Mouse (Mus musculus) left cerebral cortex, adult 8-10 months (tissue): Measurements from ENCODE around the gene Pakap. TPM values are rescaled to one million over a fixed set of nuclear protein-coding genes. Genes with fewer than 3 reads are reported as not detected.

Experiments
- DNase-seq, 2 experiments: peaks; one replicate each; pipeline ENCODE4 v3.0.0; 2022; ENCODE audit warnings: low spot score in 2 of 2
- total RNA-seq, 4 experiments: library from RNA; stranded (reverse); gene quantifications; 2 replicates each; pipeline ENCODE4 v1.2.4; 2022

The Pakap gene
- total RNA-seq, 4 experiments from 2014 or later = 19.2 to 22.2 (median 20.2) TPM

- DNase-seq = no peak
Observed at GRCm38 (mm10) chr4:57833060-57833459, 265.1 kb downstream of the Pakap start.

DNA sequence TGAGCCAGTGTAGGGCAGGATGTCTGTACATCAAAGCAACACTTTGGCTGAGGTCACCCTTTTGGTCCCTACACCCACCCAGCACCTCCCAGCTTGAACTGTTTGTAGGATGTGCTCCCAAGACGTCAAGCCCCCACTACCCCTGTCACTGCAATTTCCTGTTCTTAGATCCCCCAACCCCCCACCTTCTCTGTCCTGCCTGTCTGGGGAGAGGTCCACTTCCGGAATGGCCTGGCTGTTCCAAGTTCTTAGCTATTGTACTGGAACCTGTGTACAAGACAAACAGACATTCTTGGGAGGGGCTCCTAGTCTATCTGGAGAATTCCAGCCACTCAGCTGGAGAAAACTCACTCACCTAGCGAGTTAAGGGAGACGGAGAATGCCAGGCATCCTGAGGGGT, 266.2 kb downstream of the Pakap start:
- DNase-seq = no peak

DNA sequence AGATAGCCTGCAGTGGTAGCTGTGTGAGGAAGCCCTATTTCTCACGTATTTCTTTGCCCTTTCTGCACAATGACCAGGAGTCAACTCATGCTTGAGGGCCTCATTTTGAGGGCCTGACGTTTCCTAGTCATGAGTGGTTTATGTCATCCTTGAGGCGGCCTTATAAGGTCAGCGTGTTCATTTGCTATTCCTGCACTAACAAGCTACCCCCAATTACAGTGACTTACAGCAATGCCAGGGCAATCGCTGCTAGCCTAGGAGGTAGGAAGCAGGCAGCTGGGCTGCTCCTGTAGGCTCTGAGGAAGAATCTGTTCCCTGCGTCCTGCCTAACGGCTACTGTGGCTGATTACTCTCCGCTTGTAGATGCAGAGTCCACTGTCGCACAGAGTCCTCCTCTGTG, 269.1 kb downstream of the Pakap start:
- no peak for DNase-seq

DNA sequence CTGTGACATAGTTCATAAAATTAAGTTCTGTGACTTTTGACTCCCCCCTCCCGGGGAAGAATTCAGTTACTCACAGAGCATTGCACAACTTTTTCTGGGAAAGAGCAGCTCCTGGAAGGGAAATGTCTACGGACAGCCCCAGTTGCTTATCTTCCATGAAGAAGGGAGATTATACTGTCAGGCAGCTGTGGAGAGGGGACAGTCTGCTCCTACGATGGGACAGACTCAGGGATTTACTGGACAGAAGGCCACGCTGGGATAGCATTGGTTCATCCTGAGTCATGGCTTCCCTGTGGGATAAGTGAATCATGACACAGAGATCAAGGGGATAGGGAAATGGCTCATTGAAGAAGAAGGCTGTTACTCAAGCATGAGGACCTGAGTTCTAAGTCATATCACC, 271.4 kb downstream of the Pakap start:
- DNase-seq = no peak

GRCm38 (mm10) chr4:57841911-57842310, 273.9 kb downstream of the Pakap start:
- DNase-seq = no peak

DNA sequence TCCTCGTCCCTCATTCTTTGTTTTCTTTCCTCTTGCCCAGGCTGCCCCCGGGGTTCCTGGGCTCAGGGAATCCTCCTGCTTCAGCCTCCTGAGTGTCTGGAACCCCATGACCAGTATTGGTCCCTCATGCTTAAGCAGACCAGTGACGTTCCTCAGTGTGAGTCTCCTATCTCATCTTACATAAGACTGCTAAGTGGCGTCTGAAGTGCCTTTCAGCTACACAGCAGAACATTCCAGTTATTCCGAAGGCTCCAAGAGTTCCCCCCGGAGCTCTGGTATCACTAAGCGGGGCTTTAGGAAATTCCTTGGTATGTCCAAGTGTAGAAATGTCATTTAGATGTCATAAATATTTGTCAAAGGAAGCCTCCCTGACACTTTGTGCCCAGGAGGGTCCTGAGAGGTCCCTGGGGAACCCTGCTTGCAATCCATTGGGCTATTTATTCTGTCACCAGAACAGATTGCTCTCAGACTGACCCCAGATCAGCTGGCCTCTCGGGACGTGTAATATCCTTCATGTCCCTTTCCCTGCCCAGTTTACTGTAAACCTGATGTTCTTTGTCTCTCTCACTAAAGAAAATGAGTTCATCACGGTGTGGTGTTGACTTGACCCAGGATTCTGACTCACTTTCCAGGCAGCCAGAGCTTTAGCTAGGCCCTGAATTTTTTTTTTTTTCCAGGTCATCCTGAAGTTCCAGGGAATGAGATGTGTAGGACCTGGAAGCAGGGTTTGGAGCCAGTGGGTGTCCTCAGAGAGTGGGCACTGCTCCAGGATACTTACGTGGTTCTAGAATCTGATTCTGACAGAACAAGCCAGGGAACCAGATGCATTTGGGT, 274.7 kb downstream of the Pakap start:
- DNase-seq = no peak

DNA sequence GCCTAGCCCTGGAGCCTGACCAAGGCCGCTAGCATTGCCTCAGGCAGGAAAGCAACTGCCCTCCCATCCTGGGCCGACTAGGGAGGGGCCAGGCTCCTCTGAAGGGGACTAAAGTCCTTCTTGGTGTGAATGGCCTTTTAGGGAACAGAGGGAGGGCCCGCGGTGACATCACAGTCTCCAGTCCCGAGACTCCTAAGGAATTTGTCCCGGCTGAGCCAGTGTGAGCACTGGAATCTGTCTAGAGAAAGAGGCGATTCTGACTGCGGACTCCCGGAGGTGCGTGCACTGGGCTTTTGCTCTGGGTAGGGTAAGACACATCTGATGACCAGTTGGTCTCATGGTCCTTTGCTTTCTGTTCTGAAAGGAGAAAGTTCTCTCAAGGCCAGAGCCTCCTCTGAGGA, 277.1 kb downstream of the Pakap start:
- DNase-seq = no peak

GRCm38 (mm10) chr4:57845541-57846210, 277.7 kb downstream of the Pakap start:
- no peak for DNase-seq

- DNase-seq = no peak
Observed at GRCm38 (mm10) chr4:57846381-57846990, 278.5 kb downstream of the Pakap start.

DNA sequence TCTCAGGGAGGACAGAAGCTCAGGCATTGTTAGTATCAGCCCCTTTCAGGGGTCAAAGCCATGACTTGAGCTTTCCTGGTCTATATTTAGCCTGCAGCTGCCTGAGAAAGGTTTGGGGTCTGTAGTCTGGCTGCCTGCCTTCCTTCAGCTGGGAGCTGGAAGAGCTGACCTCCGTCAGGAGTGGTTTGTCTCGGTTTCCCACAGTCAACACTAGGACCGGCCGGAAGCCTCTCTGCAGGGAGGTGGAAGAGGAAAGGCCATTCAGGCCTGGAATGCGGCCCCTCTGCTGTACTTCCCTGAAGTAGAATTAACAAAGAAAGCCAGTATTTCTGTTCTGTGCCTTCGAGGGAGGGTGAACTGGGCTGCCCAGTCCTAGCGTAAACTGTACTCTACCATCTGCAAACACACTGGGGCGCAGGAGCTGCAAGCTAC, 279.0 kb downstream of the Pakap start:
- no peak for DNase-seq

DNA sequence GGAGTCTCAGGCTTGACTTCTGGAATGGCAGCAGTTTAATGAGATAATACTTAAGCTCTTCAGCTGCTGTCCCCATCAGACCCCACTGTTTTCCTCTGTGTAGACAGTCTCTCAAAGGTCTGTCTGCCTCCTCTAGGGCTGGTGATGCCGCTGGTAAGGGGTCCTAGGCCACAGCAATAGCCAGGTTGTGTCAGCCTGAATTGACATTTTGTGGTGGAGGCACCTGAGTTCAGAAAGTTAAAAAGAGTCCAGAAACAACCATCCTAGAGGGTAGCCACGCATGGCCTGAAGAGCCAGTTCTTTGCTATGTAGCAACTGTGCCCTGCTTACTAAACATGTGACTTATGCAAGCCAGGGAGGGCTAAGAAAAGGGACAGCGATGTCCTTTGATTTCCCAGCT, 279.7 kb downstream of the Pakap start:
- DNase-seq = no peak

- no peak for DNase-seq
Observed at GRCm38 (mm10) chr4:57849465-57849864, 281.5 kb downstream of the Pakap start.

- DNase-seq = no peak
Observed at GRCm38 (mm10) chr4:57851731-57852130, 283.8 kb downstream of the Pakap start.

- DNase-seq = no peak
Observed at GRCm38 (mm10) chr4:57852461-57853040, 284.6 kb downstream of the Pakap start.

- no peak for DNase-seq
Observed at GRCm38 (mm10) chr4:57854181-57854580, 286.2 kb downstream of the Pakap start.

GRCm38 (mm10) chr4:57855281-57855941, 287.4 kb downstream of the Pakap start:
- no peak for DNase-seq

- DNase-seq = no peak
Observed at GRCm38 (mm10) chr4:57856673-57857072, 288.7 kb downstream of the Pakap start.

DNA sequence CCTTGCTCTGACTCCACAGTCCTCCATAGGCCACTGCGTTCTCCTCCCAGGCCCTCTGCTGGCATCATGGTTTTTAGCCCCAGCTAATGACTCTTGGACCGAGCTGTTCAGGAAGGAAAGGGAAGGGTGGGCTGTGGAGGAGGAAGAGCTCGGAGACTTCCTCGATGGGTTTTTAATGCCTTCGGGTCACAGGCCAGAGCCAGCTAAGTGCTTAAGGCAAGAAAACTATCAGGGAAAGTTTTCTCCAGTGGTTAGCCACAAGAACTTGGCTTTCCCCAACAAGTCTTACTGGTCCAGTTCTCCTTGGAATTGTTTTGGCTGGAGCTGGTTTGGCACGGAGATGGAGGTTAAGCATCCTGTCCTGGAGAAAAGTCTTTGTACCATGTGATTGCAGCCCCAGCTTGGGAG, 292.2 kb downstream of the Pakap start:
- no peak for DNase-seq

DNA sequence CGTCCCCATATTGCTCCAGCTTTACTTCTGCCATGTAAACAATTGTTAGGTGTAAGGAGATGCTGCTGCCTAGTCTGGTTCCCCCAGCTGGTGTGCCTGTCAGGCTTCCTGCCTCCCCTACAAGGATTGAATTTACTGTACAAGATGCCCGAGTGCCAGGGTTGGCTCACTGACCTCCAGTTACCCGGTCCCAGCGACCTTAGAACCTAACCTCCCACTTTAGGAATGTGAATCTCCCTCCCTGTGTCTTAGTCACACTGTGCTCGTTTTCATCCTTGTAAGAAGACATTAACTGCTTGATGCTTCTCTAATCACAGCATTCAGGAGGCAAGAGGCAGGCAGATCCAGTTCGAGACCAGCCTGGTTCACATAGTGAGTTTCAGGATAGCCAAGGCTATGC, 293.2 kb downstream of the Pakap start:
- DNase-seq = no peak

- DNase-seq = no peak
Observed at GRCm38 (mm10) chr4:57861856-57862255, 293.9 kb downstream of the Pakap start.

DNA sequence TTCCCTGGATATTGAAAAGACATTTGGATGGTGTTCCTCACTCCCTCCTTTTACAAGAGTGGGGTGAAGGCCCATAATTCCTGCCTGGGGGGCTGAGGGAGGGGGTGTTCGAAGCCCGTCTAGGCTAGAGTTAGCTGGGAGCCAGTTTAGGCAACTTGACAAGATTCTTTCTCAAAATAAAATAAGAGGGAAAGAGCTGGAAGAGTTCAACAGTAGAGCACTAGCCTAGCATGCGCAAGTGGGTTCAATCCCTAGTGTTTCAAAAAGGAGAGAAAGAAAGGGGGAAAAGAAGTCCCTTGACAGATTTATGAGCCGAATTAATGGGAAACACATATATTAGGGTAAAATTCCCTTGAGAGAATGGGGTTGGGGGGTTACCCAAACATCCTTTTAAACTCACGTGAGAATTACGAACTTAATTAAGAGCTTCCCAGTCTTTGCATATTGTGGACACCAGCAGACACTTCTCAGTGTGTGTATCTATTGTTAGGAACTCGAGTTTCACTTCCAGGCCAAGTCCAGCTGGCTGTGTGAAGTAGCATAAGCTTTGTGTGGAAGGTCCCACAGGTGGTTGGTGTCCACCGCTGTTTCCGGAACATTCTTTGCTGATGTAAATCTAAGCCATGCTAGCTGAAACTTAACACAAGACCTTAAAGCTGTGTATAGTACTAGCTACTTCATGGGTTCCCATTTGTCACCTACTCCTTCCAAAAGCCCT, 294.4 kb downstream of the Pakap start:
- no peak for DNase-seq
